Mouse (Mus musculus): ENCODE data around the gene Kiss1r.

GRCm38 (mm10) chr10:79890670-79891069 is 26.1 kb upstream of the Kiss1r start, which contains the start of gene Cfd:
- no peak for TF ChIP-seq CTCF (IDR thresholded peaks at IDR 0.05)
- no peak for TF ChIP-seq EP300 (IDR thresholded peaks at IDR 0.05; ENCODE audit: insufficient read depth, low read depth, low read length)

Measured in heart, adult 2 months (tissue).